Mouse (Mus musculus) MN1 (cell line): ENCODE results near the gene Ccdc9b.

Experiments
- DNase-seq: peaks from one replicate; pipeline ENCODE4 v3.0.0-alpha.2; 2016; ENCODE audit warnings: low spot score

The Ccdc9b gene

DNA sequence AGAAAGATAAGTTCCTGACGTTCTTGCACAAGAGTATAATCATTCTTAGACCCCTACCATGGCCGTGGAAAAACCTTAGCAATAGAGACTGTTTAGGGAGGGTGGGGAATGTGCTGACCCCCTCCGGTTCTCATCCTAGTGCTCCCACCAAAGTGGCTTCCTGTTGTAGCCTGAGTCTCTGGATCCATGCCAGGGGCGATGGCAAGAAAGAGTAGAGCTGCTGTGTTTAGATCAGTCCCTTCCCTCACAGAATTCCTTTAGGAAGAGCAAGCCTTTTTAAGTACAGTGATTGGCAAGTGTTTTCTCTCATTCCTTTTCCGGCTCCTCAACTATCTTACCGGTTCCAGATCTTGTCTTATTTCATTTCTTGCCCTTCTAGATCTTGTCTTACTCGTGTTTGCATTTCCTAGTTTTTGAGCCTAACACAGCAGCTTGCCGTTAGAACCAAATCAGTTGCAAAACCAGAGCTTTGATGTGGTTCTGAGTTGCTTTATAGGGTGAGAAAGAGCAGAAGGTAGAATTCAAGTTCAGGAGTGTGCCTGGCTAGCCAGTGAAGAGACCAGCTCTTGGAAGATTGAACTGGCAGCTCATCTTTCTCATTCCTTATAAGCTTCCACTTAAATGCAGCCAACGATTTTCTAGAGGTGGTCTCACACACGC, 15.0 kb downstream of the Ccdc9b start:
- DNase-seq = peak; percentile 49

GRCm38 (mm10) chr2:118745915-118746901, 16.3 kb downstream of the Ccdc9b start:
- DNase-seq = peak; percentile 38

DNA sequence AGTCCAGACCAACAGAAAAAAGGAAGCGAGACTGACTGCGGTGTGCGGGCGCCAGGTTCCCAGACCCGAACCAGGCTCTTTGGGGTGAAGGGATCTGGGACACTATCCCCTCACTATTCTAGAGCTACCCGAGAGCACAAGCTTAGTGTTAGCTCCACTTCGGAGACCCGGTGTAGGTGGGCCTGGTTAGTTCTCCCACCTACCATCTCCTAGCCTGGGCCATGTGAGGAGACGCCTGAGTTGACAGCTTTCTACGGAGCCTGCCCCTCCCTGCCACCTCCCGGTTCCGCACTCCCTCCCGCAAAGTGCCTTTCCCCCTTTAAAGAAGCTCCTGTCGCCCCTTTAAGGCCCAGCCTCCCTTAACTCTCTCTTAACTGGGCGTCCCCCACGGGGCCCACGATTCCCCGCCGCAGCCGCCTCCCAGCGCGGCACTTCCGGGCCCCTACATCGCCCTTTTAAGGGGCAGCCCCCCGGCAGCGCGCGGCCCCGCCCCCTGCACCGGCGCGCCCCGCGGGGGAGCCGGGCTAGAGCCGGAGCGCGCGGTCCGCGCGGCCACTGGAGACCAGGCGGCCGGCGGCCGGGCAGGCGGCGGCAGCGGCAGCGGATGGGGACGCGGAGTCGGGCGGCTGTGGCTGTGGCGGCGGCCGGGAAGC, 17.1 kb downstream of the Ccdc9b start, which contains the start of gene Inafm2:
Gene Inafm2 (plus strand): TSS at position 527 of the 653 bp plus-strand sequence.
- DNase-seq = peak; percentile 86

GRCm38 (mm10) chr2:118744621-118745020, 17.8 kb downstream of the Ccdc9b start:
- no peak for DNase-seq

DNA sequence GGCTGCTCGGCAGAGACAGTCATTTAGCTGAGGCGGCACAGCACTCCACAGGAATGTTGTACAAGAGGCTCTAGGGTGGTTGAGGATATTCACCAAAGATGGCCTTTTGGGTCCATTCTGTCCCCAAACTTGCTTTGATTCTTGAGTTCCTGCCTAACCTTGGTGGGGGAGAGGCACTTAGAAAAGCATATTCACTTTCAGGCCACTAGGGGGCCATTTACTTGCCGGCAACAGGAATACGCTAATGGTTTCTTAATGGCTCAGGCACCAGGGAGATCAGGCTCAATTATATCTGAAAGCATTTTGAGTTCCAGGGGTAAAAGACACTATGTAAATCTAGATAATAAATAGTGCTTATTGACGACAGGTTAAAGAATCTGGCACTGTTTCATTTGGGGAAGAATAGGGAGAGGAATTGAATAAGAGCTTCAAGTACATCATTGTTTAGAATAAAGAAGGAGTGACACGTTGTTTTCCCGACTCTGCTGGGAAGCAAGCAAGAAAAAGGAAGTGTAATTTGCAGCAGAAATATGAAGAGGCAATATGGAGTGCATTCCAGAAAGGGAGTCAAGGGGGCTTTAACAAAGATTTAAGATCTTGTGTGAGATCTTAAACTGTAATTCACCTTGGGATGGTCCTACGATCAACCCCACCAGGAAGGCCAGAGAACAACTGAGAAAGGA, 19.1 kb downstream of the Ccdc9b start:
- peak; percentile 75 for DNase-seq

DNA sequence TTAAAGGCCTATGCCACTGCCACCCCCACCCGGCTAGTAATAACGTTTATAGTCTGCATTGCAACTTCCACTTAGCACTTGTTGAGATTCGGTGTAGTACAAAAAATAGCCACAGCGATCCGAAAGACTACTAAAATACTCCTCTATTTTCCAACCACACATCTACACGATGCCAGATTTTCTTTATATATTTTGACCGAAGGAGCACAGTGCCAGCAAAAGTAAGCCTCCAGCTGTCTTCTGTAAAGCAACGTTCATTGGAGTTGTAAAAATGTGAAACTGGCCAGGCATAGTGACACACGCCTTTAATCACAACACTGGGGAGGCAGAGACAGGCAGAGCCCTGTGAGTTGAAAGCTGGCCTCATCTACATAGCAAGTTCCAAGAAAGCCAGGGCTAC, 21.3 kb downstream of the Ccdc9b start:
- no peak for DNase-seq

GRCm38 (mm10) chr2:118740341-118740740, 22.1 kb downstream of the Ccdc9b start:
- DNase-seq = no peak

DNA sequence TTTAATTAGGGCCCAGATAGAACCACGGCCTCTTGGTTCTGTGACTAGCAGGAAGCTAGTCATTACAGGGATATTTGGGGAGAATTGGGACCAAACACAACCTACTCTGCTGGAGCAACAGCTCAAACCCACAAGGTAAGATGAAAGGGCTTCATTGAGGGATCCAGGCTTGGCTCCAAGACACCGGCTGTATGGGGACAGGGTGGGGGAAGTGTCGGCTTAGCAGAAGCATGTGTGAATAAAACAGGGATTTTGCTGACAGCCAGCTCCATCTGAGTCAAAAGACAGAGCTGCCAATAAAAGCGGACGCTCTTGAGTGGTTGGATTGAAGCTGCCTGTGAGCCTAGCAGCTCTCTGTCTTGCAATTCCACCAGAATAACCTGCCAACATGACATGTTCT, 29.1 kb downstream of the Ccdc9b start:
- DNase-seq = no peak

GRCm38 (mm10) chr2:118731981-118732380, 30.5 kb downstream of the Ccdc9b start:
- DNase-seq = no peak

DNA sequence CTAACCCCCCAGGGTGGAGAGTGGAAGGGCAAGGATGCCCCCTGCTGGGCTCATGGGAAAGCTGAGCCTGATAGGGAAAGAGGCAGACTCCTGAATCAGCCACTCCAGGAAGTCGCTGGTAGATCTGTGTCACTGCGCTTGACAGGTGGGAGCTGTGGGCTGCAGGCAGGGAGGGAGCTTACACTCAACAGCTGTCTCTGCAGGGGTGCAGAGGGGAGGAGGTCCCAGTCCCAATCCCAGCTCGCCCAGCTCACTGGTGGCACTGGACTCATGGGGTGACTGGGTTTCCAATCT, 31.9 kb downstream of the Ccdc9b start:
- peak; percentile 45 for DNase-seq

DNA sequence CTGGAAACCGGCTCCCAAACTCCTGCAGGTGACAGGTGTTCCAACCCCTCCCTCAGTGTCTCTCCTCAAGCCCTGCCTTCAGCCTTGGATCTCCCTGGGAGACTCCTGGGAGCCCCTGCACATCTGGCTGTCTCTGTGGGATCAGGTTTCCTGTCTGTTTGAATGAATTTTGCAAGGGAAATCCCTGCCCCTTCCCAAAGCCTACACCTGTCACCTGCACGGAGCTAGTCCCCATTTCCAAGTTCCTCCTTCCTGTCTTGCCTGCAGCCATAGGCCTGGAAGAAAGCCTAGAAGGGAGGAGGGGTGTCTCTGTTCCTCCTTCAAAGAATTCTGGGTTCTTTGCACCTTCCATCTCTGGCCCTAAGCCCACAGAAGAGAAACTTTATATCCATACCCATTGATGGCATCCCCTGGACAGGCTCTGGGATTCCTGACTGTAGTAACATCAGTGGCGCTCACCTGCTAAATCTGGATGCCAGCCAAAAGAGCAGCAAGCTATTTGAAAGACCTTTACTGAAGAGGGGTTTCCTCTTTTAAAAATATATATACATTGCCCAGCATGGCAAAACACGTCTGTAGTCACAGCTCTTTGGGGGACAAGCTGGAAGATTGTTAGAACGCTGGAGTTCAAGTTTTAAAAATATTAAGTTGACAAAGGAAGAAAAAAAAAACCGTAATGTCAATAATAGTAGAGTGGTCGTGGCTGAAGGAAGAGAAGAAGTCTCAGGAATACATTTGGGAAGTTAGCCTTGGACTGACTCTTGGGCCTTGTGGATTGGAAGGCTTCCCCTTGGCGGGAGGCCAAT, 32.4 kb downstream of the Ccdc9b start:
- DNase-seq = no peak

DNA sequence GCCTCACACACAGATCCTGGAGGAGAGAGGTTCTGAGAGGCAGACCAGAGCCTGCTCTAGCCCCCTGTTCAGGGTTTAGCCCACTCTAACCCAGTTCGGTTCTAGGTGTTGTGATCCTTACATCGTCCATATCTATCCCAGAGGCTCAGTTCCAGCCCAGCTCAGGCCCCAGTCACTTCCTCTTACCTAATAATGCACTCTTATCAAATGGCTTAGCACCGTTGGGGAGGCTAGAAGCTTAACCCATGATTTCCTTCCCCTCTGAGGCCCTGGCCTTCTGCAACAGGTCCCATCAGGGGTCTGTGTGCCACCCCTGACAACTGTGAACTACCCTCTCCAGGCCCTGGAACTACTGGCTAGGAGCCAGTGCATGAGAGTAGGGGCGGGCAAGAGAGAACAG, 33.3 kb downstream of the Ccdc9b start:
- no peak for DNase-seq

GRCm38 (mm10) chr2:118728337-118728736, 34.1 kb downstream of the Ccdc9b start, which contains the start of gene Plcb2:
TSS of gene Plcb2 (minus strand) at chr2:118728438.
- no peak for DNase-seq

GRCm38 (mm10) chr2:118727911-118728310, 34.5 kb downstream of the Ccdc9b start:
- no peak for DNase-seq

DNA sequence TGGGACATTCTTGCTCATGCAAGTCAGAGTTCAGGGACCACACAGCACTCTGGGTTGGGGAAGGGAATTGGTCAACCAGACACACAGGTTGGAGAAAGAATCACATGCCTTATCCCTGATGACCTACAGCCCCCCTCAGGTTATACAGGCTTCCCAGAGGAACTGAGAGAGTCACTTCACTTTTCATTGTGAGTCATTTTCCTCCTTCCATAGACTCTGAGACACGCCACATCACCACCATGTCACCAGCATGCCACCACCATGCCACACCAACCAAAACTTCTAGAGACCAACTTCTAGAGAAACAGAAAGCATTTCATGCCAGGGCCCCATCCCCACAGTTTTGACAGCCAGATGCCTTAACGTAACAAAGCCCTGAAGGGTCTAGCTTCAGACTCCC, 35.6 kb downstream of the Ccdc9b start:
- no peak for DNase-seq

DNA sequence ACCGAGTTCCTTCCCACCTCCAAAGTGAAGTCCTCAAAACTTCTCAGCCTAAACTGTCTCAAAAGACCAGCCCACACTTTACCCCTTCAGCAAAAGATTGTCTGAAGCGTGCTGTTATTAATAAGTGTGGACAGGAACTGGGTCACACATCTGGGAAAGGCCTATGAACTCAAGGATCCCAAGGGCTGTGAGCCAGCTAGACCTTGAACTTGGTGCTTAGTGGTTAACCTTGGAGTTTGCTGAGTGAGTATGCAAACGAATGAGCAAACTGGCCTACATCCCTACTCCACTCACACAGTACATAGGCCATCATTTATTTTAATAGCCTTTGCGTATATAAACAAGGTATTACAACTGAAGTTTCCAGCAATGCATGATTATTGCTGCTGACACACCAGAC, 37.0 kb downstream of the Ccdc9b start:
- DNase-seq = no peak

DNA sequence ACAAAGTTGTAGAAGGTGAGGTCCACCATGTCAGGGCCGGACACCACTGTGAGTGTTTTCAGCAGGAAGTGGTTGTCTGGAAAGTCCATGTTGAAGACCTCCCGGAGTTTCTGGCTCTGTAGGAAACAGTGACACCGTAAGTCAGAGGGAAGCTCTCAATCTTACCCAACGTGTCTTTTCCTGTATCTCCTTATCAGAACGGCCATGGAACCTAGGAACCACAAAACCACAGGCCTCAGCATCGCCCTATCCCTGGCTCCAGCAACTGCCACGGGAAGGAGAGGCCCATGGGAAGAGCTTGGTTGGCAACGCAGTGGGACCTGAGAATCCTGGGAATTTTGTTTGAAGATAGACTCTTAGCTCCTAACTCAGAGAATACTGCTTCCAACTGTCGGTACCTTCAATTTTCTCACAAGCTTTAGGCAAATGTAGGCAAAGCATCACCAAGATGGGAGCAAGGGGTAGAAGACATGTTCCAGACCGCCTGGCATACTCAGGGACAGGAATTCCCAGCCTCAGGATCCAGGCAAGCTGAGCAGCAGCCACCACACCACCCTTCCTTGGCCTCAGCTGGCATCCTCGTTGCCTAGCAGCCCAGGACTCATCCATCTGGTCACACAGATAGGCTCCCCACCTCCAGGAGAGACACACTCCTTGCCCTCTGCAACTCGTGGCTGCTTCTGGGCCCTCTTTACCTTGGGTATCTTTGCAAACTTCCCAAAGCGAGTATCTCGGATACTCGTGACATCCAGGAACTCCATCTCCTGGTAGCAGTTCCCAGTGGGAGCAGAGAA, 38.6 kb downstream of the Ccdc9b start:
- no peak for DNase-seq

DNA sequence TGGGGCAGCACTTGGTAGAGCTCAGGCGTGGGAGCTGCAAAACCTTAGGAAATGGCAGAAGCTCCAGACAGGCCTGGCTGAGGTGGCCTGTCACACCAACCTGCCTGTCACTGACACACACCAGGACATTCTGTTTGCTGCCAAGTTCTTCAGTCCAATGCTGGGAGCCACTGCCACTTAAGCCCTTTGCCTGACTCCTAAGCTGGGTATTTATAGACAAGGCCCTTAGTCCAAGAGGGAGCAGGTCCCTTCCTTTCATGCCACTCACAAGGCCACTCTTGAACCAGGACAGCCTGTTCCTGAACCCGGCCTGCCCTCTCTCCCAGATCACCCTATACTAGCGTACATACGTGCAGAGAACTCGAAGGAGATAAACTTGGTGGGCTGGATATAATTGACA, 45.8 kb downstream of the Ccdc9b start:
- peak; percentile 68 for DNase-seq

- no peak for DNase-seq
These were observed 48.2 kb downstream of the Ccdc9b start for GRCm38 (mm10) chr2:118714230-118714629.

- DNase-seq = no peak
These were observed 48.8 kb downstream of the Ccdc9b start for GRCm38 (mm10) chr2:118713631-118714030.
